Mouse (Mus musculus) 416B (cell line): ENCODE measurements around the gene Ypel1.

Experiments
- DNase-seq: peaks from one replicate; pipeline ENCODE4 v3.0.0; 2011; ENCODE audit warnings: low read depth

The Ypel1 gene

DNA sequence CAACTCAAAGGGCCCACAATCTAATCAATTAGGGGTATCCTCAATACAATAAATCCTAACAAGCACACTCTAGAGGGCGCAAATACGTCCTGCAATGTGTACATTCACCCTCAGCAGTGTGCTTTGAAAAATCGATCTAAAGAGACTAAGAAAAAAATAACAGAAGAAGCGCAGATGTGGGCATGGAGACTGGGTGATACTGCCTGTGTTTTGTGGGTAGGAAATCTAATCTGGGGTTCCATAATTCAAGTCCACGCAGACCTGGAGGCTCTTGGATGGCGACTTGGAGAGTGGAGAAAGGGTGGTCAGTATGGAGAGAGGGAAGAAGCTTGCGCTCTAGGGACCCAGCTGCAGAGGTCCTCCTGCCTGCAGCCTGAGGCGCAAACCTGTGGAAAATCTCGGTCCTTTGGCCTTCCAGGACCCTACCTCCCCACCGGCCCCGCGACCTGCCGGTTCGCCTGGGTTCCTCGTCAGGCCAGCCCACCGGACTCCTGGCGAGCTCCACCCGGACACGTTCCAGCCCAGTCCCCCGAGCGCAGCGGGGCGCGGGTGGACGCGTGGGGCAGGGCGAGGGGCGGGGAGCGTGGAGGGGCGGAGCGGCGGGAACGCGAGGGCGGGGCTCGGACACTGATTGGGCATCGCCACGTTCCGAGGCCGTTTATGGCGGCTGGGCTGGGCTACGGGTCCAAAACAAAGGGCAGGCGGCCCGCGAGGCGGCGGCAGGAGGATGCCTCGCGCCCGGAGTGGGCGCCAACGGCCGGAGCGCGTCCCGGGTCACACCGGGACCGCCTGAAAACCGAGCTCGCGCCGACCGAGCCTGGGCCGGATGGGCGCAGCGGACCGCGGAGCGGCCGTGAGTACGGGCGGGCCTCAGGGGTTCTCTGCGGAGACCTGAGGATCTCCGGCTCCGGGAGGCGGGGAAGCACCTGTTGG, at the start of gene Ypel1:
Gene Ypel1 (plus strand): TSS at position 186 of the 933 bp plus-strand sequence.
- peak; percentile 74 for DNase-seq

DNA sequence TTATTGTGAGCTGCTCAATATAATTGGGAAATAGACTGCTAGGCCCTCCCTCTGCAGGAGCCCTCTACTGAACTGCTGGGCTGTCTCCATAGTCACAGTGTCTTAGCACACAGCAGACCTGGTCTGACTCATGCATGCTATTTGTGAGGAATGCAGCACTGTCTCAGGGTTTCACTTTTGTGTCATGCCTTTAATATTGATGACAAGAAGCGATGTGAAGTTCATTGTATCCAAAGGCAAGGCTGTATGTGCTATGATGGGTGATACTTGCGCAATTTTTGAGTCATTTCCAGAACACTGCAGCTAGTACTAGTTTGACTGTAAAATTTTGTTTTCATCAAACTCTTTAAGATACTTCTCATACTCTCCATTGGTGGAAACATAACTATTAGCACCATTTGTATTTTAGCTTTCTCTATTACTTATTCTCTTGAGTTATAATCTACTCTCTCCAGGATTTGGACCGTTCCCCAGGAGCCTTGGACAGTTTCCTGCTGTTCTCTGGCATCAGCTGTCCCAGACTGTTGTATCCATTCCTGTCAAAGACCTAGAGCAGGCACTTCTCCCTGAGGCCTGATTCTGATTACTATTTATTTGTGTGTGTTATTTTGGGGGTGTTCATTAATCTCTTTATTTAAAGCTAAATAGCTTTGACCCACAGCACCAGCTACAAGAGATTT, 44.9 kb upstream of the Ypel1 start:
- peak; percentile 76 for DNase-seq

DNA sequence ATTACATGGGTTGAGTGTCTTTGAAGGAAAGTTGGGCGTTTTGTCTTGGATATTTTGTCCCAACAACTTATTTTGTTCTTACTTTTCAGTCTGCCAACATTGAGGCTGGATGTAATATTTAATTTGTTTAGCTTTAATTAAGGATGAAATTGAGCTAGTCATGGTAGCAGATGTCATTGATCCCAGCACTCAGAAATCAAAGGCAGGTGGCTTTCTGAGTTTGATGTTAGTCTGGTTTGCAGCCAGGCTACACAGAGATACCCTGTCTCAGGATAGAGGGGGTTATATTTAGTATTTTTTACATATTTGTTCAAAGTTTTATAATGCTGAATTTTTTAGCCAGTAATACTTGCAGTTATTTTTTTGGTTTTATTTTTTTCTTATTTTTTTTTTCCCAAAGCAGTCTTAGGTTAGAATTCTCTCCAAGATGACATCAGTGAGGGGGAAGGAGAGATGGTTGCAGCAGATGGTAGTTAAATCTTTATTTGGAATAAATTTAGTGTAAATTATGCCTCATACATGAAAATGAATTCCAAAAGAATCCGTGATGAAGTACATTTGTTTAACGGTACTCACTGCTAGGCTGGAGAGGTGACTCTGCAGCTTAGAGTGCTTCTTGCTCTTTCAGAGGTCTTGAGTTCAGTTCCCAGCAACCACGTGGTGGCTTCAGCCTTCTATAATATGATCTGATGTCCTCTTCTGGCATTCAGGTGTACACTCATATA, 39.4 kb upstream of the Ypel1 start:
- DNase-seq = no peak

DNA sequence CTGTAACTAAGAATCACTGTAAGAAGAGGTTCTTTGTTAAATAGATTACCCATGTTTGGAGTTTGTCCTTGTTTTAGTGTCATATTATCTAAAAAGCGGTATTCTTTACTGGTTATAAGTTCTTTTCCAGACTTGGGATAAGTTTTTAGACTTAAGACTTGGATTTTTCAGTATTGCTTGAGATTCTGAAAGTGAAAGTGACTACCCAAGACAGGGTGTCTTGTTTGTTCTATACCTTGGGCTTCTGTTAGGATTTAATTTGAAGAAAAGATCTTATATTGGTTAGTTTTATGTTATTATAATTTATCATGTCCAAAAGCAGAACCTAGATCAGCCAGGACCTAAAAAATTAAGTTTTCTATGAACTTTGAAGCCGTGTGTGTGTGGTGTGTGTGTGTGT, 35.7 kb upstream of the Ypel1 start:
- no peak for DNase-seq

DNA sequence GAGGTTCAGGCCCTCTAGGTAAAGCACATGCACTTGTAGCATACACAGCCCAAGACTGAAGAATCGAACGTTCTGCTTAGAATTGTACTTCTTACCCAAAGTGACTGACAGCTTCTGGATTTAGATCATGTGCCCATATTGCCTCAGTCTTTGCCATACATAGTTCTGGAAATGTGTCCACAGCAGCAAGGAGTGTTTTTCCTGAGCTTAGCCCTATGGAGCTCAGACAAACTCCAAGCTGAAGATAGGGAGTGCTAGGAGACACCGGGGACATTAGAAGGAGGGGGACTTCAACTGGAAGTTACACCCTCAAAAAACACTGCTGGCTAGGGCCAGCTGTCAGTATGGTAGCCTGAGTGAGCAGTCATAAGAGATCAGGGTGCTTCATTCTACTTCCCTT, 28.8 kb upstream of the Ypel1 start:
- no peak for DNase-seq

DNA sequence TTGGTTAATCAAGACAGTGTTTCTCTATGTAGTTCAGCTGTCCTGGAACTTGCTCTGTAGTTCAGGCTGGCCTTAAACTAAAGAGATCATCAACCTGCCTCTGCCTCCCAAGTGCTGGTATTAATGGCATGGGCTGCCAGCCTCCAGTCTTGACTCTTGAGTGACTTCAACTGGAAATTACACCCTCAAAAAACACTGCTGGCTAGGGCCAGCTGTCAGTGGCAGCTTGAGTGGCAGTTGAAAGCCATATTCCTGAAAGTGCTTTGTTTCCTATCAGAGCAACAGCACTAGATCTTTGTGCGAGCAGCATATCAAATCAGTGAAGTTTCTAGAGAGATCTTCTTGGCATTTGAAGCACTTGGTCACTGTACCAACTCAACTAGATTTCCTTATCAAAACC, 28.1 kb upstream of the Ypel1 start:
- no peak for DNase-seq

DNA sequence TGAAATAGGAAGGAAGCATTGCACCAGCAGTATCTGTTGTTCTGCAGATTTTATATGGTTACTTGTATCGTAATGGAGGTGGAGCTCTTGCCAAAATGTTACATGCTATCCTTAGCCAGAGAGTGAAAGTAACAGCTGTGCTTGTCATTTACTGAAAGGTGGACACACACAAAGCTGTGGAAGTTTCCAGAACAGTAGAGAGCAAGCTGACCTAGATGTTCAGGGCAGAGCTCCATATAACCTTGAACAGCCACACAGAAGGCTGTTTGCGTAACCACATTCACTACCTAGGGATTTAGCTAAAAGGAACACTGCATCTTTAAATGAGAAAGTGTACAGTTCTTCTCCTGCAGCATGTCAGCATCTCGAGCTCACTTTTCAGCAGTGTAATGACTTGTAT, 25.2 kb upstream of the Ypel1 start:
- DNase-seq = no peak

DNA sequence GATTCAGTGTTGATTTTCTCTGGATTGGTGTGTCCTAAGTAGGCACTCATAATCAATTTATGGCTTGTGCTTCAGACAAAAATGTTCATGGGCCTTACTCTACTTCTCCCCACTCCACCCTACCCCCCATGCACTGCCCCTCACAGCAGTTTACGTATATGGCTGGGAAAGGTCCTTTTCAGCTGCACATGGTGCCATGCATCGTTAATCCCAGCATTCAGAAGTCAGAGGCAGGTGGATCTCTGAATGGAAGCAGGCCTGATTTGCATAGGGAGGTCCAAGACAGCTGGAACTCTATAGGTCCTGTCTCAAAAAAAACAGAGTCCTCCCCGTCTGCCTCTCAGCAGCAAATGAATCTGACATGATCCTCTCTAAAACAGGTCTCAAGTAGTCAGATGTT, 24.2 kb upstream of the Ypel1 start:
- no peak for DNase-seq

DNA sequence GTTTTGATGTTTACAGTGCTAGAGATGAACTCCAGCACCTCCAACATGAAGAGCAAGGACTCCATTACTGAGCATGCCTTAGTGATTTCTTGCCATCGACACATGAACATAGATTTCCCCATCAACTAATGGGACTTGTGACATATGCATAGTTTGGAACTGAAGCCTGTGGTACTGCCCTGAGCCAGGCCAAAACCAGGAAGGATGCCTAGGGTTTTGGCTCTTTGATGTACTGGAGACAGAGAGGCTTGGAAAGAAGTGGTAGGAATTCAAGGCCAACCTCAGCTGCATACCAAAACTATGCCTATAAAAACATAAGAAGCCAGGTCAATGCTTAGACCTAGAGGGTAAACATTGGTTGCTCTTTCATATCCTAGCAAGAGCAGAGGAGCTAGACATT, 19.6 kb upstream of the Ypel1 start:
- no peak for DNase-seq

DNA sequence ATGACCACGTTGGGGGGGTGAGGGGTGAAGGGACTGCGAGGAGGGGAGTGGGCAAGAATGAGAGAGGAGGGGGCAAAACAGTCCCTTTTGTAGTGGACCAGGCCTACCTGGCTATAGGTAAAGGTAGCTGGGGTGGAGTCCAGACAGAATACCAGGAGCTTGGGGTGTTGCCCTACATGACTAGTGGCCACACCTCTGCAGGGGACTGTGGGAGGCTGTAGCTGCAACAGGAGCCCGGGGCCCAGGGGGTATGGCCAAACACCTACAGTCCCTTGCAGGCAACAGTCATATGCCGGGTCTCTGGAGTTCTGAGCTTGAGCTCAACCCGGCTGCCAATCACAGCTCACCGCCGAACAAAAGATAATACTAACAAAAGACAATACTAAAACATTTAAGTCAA, 17.4 kb upstream of the Ypel1 start:
- no peak for DNase-seq

DNA sequence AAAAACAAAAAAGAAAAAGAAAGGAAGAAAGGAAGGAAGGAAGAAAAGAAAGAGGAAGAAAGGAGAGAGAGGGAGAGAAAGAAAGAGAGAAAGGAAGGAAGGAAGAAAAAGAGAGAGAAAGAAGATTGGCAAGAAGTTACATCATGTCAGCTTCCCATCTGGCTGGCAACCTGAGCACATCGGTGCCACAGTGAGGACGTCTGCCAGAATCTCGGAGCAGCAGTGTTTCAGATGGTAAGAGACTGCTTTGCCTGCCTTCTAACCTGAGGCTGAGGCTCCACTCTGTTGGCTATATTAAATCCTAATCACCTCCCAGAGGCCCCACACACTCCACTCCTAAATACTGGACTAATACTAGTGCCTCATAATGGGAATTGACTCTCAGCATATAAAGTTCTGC, 15.6 kb upstream of the Ypel1 start:
- DNase-seq = no peak

DNA sequence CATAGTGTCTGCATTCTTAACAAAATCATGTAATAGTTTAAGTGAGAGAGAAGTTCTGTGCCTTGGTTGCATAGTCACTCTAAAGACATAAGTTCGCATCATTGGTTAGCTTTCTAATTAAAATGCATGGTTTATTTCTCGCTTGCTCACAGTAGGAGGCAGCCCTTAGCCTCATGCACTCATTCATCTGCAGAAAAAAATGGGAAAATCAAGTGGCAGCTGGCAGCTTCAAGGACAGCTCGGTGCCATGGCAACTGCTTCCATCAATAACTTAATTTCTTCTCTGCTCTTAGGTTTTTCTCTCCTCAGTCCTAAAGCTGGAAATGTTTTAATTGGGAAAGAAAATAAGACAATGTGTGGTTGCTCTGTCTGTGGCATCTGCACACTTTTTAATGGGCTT, 13.9 kb upstream of the Ypel1 start:
- no peak for DNase-seq

DNA sequence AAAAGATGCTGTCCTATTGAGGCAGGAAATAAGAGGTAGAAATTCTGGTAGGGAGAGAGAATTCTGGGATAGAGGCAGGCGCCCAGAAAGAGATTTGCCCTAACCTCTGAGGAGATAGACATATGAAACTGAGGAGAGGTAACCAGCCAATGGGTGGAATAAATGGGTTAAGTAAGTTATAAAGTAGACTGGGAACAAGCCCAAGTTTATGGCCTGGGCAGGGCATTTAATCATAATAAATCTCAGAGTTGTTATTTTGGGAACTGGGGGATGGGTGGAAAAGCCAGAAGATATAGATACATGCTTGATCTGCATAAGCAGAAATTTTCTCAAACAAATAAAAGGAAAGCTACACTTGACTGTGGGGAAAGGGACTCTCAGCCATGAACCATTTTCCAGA, 7.2 kb upstream of the Ypel1 start:
- DNase-seq = no peak

DNA sequence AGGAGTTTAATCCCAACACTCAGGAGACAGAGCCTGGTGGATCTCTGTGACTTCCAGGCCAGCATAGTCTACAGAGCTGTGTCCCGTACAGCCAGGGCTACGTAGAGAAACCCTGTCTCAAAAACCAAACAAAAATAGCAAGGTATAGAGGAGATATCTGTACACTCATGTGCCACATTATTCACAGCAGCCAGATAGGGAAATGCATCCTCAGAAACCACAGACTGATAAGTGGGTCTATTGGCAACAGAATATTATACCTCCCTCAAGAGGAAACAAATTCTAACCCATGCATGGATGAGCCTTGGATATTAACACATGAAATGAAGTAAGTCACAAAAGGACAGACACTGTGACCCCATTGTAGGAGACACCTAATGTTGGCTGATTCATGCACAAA, 1.9 kb upstream of the Ypel1 start:
- no peak for DNase-seq

DNA sequence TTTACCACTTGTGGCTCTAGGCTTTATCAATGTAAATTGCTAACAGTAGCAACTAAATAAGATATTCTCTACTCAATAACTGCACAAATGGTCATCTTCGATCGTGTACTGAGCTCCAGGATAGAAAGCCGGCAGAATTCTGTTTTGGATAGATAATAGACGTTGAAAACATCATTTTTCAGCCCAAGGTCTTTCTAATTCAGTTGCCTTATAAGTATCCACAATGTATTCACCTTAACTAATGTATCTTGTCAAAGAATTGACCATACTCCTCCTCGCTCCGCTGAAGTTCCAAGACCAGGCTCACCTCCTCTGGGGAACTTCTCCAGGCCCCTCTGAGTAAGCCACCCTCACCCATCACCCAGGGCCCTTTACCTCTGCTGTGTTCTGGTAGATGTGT, 1.2 kb downstream of the Ypel1 start:
- no peak for DNase-seq

DNA sequence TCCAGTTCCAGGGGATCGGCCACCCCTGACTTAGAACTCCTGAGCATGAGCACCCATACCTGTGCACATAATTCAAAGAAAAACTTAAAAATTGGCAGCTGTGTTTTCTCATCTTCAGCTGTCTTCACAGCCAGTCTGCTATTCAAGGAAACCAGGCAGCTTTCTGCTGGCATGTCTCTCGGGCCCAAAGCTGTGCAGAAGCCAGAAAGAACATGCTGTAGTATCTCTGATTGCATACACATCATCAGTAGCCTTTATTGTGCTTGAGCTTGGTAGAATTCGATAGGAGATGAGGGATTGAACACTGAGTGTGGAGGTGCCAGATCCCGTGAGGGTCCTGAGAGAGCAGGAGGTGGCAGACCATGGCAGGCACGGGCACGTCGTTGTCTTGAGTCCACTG, 3.5 kb downstream of the Ypel1 start:
- DNase-seq = no peak

DNA sequence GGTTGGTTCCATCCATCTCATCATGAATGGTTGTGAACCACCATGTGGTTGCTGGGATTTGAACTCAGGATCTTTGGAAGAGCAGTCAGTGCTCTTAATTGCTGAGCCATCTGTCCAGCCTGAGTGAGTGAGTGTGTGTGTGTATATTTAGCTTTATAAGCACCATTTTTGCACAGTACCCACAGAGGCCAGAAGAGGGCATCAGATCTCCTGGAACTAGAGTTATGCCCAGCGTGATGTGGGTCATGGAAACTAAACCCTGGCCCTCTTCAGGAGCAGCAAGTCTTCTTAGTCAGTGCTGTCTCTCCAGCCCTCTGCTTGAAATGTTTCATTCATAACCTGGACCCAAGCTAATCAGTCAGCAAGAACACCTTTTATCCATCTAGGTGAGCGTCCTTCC, 6.8 kb downstream of the Ypel1 start:
- DNase-seq = peak; percentile 35

DNA sequence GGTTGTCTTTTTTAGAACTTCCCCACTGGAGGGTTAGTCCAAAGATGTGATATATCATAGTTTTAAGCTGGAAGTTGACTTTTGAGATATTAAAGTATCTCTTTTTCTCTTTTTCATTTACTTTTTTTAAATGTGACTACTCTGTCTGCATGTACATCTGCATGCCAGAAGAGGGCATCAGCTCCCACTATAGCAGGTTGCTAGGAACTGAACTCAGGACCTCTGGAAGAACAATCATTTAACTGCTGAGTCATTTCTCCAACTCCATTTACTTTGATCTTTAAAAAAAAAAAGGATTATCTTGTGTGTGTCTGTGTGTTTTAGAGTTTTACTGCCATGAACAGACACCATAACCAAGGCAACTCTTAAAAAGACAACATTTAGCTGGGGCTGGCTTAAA, 7.4 kb downstream of the Ypel1 start:
- peak; percentile 25 for DNase-seq

DNA sequence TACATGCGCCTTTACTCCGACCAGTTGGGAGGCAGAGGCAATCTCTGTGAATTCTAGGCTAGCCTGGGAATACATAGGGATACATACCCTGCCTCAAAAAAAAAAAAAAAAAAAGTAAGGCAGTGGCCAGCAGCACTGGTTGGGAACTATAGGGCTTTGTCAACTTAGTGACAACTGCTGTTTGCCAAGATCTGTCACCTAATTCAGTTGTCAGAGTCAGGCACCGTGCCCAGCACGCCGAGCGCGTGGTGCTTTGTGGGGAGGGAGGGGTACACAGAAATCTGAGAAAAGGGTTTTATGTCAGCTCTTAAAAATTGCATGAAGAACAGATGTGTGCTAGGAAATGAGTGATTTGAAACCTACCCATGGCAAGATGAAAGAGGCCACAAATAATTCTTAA, 8.6 kb downstream of the Ypel1 start:
- no peak for DNase-seq

DNA sequence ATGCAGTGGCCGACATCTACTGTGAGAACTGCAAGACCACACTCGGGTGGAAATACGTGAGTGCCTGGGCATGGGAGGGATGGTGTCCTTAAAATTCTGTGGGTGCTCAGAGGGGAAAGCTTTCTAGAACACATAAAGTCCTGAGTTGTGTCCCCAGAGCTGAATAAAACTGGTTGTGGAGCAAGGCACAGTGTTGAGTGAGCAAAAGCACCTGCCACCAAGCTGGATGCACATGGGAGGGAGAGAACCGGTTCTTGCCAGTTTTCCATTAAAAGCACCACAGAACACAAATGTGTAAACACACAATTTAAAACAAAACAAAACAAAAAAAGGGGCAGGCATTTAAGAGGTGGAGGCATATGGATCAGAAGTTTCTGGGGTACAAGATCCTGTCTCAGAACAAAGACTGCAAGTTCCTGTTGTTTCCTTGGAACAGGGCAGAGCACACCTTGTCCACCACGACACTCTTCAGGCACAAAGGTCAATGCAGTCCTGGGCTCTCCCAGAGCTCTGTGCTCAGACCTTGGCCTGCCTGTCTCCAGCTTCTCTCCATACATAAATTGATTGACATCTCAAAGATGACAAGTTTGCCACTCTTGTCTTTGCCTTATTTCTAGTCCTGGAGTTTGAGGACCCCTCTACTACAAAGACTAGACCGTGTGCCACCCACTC, 12.8 kb downstream of the Ypel1 start:
- DNase-seq = no peak

DNA sequence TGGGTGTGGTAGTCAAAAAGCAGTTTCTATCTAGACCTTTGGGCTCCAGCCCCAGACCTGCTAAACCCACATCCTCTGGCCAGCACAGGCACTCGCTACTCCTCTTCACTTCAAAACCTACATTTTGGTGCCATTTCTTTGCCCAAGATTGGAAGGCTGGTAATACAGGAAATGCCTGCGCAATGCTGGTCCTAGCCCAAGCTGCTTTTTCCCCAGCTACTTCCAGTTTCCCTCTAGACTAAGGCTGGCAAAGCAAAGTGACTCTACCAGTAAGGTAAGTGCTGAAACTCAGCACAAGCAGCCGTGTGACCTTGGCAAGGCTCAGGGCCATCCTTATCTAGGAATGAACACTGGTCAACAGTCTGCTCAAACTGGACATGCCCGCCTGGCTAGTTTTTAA, 16.1 kb downstream of the Ypel1 start:
- peak; percentile 76 for DNase-seq

DNA sequence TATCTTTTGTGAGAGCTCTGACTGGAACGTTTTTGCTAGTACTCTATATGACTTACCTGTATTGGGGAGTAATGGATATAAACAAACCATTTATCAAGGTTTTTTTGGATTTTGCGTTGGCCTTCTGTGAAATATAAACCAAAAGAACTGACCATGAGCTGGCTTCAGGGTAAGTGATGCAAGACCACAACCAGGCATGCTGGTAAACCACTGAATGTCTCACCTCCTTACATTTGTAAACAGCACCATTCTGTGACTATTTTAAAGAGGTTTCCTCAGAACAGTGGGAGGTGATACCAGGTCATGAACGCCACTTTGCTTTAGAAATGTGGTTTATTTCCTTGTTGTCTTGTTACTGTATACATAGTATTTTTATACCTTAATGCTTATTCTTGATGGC, 16.7 kb downstream of the Ypel1 start:
- peak; percentile 62 for DNase-seq
